Mouse (Mus musculus) testis, adult 2 months (tissue): ENCODE results near the gene 4932438A13Rik.

ENCODE experiments used
- CTCF ChIP-seq: fragments of 200-500 bp; IDR thresholded peaks from 2 replicates; pipeline ENCODE4 v1.5.1; 2012; ENCODE audit warnings: low read depth, mild to moderate bottlenecking, inconsistent platforms, low read length, moderate library complexity; ENCODE audit not compliant: control insufficient read depth, insufficient read depth, insufficient replicate concordance
- POLR2A ChIP-seq: fragments of 200-500 bp; IDR thresholded peaks from 2 replicates; pipeline ENCODE4 v1.6.1; 2012; ENCODE audit warnings: low read depth, mild to moderate bottlenecking, inconsistent platforms, low read length, moderate library complexity; ENCODE audit not compliant: control insufficient read depth

DNA sequence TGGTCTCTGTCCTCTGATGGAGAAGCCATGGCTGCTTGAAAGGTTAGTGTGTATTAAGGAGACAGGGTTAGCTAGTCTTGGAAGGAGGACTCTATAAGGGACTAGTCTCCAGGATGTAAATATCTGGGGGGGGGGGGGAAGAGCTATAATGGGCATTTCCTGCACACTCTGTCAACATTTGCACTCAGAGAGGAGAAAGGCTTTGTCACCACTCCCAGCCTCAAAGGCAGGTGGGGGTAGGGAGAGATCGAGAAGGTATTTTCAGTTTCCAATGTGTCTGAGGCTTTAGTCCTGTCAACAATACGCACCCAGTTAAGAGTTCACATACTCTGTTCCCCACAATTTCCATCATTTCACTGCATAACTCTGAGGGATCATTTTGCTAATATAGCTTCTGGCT lies 28.1 kb upstream of the 4932438A13Rik start:
- TF ChIP-seq POLR2A (no peak), CTCF (no peak)
